Mouse (Mus musculus) cerebellum, adult 9-11 months (tissue): ENCODE measurements at regions not wholly inside any gene's neighbourhood (a gene's known extent, or its start where the extent isn't known, plus 50 kb on each side); places are given as distances from the start of the nearest gene placed in this dataset.
A peak's percentile ranks its signal among the peaks of the same experiment; 100 is the strongest.
"Not testable (repeated sequence)": the region's sequence is repeated elsewhere in the genome, so short reads cannot be mapped to it uniquely, and the experiment has no call there.

Experiments used
- DNase-seq: peaks from one replicate; pipeline ENCODE4 v3.0.0; 2022

GRCm38 (mm10) chr2:147989616-147990015, 57.2 kb downstream of the Foxa2 start:
- no peak for DNase-seq

- no peak for DNase-seq
These were observed 58.2 kb downstream of the Foxa2 start for GRCm38 (mm10) chr2:147988586-147988985.

GRCm38 (mm10) chr2:147985261-147985575, 61.6 kb downstream of the Foxa2 start:
- no peak for DNase-seq

- DNase-seq, result peak; percentile 12
These were observed 62.1 kb downstream of the Foxa2 start for GRCm38 (mm10) chr2:147984547-147985260.

- no peak for DNase-seq
These were observed 65.8 kb downstream of the Foxa2 start for GRCm38 (mm10) chr2:147980929-147981479.

GRCm38 (mm10) chr2:147980408-147980807, 66.4 kb downstream of the Foxa2 start:
- DNase-seq, result no peak

GRCm38 (mm10) chr2:147979660-147980364, 67.0 kb downstream of the Foxa2 start:
- DNase-seq, result no peak

- DNase-seq, result no peak
These were observed 67.8 kb downstream of the Foxa2 start for GRCm38 (mm10) chr2:147979001-147979400.

GRCm38 (mm10) chr2:147974776-147975175, 72.0 kb downstream of the Foxa2 start:
- DNase-seq, result no peak

GRCm38 (mm10) chr2:147968671-147969070, 78.1 kb downstream of the Foxa2 start:
- DNase-seq, result no peak

GRCm38 (mm10) chr2:147967829-147968529, 78.8 kb downstream of the Foxa2 start:
- DNase-seq, result no peak

- DNase-seq, result not testable (repeated sequence)
These were observed 83.5 kb downstream of the Foxa2 start for GRCm38 (mm10) chr2:147963284-147963683.

- DNase-seq, result no peak
These were observed 85.1 kb downstream of the Foxa2 start for GRCm38 (mm10) chr2:147961633-147962032.

- DNase-seq, result no peak
These were observed 92.6 kb downstream of the Foxa2 start for GRCm38 (mm10) chr2:147954183-147954582.

GRCm38 (mm10) chr2:147951233-147951632, 95.5 kb downstream of the Foxa2 start:
- DNase-seq, result no peak

GRCm38 (mm10) chr2:147944171-147945040, 102.4 kb downstream of the Foxa2 start:
- DNase-seq, result no peak

- no peak for DNase-seq
These were observed 104.2 kb downstream of the Foxa2 start for GRCm38 (mm10) chr2:147942591-147942990.

- DNase-seq, result no peak
These were observed 105.5 kb downstream of the Foxa2 start for GRCm38 (mm10) chr2:147941319-147941718.

GRCm38 (mm10) chr2:147932494-147932893, 114.3 kb downstream of the Foxa2 start:
- no peak for DNase-seq

- no peak for DNase-seq
These were observed 117.6 kb downstream of the Foxa2 start for GRCm38 (mm10) chr2:147929031-147929711.

GRCm38 (mm10) chr2:147927792-147928670, 118.7 kb downstream of the Foxa2 start:
- DNase-seq, result peak; percentile 21
